In genomic region chr3:41541313-41541712, GRCm38 (mm10) we compare ENCODE assay signal across 11 mouse cellular contexts. TPM values are rescaled to one million over a fixed set of nuclear protein-coding genes. Genes with fewer than 3 reads are reported as not detected.
DNase-seq lines count a peak whose midpoint lies in the region; ATAC-seq and TF ChIP-seq lines count a peak whose summit lies in the region.
"Had no signal": no experiment of that assay in that cellular context is flagged by ENCODE, and none has a peak within 500 bp of the region (broad histone marks: within the 10 kb centered on the region; RNA-seq: fewer than 3 reads in every experiment).

No protein-coding gene starts in this region.

- POLR2A ChIA-PET in Patski (lab: Charles Lee): interaction anchor here (0.5 to 0.7 kb wide), 2 partner anchors 9 to 1633 kb away, joined by 3 to 8 read pairs; no protein-coding TSS in a partner anchor

- ATAC-seq in kidney, embryonic 16.5 days (ENCODE audit: low FRiP score, low TSS enrichment): no peak
- ATAC-seq in Patski: no peak
- ATAC-seq: forebrain, embryonic 13.5 days had no signal

- 79% methylated on average over 3 of the region's 3 CpGs for WGBS in kidney, adult 2 months
- 81% methylated on average over 3 of the region's 3 CpGs for WGBS in kidney, embryonic 16.5 days

- in situ Hi-C loops in Patski (cut with MboI; ENCODE audit: low pct_unique_long_range_greater_than_20kb): no loop called here

- intact Hi-C loops in heart, postnatal 10 days (cut with DNase I): no loop called here

- TF ChIP-seq POLR2A in kidney, adult 2 months (IDR thresholded peaks at IDR 0.05; ENCODE audit: low read depth, low read length): no peak

- no peaks in the 10 kb centered on the region for H3K9me3 ChIP-seq in kidney, embryonic 16.5 days (ENCODE audit: low read length)
- H3K9me3 ChIP-seq: forebrain, embryonic 13.5 days; midbrain, embryonic 10.5 days had no signal

- no peak overlapping the region for H3K9ac ChIP-seq in kidney, embryonic 16.5 days (replicated peaks; ENCODE audit: low read length)
- H3K9ac ChIP-seq: forebrain, embryonic 13.5 days had no signal

- H3K27me3 ChIP-seq in kidney, adult 2 months (replicated peaks; ENCODE audit: control insufficient read depth, insufficient read depth, low read length): no peaks in the 10 kb centered on the region
- no peaks in the 10 kb centered on the region for H3K27me3 ChIP-seq in kidney, embryonic 16.5 days (ENCODE audit: insufficient read depth, low read length)
- H3K27me3 ChIP-seq in Patski: peaks cover 3% of the 10 kb centered on the region
- H3K27me3 ChIP-seq: forebrain, embryonic 13.5 days had no signal

- no peak overlapping the region for H3K4me3 ChIP-seq in kidney, adult 2 months (ENCODE audit: insufficient read depth, low read depth, low read length)
- no peak overlapping the region for H3K4me3 ChIP-seq in kidney, embryonic 16.5 days (ENCODE audit: low read length)
- H3K4me3 ChIP-seq: forebrain, embryonic 13.5 days; midbrain, embryonic 10.5 days had no signal

- peak; percentile 65 for TF ChIP-seq CTCF in kidney, adult 2 months (conservative IDR thresholded peaks at IDR 0.05; ENCODE audit: insufficient read depth, insufficient read length, low read depth, low read length)
- TF ChIP-seq CTCF in Patski (IDR thresholded peaks at IDR 0.05): peak; percentile 60

- DNase-seq in kidney, adult 2 months: peak; percentile 30
- DNase-seq in A20 (ENCODE audit: low read depth, low spot score) (peak; percentile 34), Patski (ENCODE audit: low read depth, low spot score) (no peak)
- peak; percentile 26 for DNase-seq in lung, postnatal 36 days
- no peak for DNase-seq in layer of hippocampus, adult 9-10 months (ENCODE audit: low spot score)
- DNase-seq in embryo, embryonic 10.5 days (ENCODE audit: low spot score): no peak
- DNase-seq in heart, postnatal 10 days: no peak
- DNase-seq: kidney, postnatal 10 days had no signal

- H3K36me3 ChIP-seq in kidney, adult 2 months (ENCODE audit: control insufficient read depth, insufficient read depth, low read length): no peaks in the 10 kb centered on the region
- no peaks in the 10 kb centered on the region for H3K36me3 ChIP-seq in kidney, embryonic 16.5 days (ENCODE audit: insufficient read depth, low read length)
- H3K36me3 ChIP-seq: midbrain, embryonic 10.5 days had no signal

- H3K27ac ChIP-seq in kidney, adult 2 months (ENCODE audit: insufficient read depth, low read depth, low read length): no peak overlapping the region
- H3K27ac ChIP-seq in kidney, embryonic 16.5 days (ENCODE audit: low read length): no peak overlapping the region
- H3K27ac ChIP-seq: forebrain, embryonic 13.5 days; midbrain, embryonic 10.5 days had no signal

- CTCF ChIA-PET in Patski (lab: Charles Lee): interaction anchor here (0.7 to 2.3 kb wide), 6 partner anchors 9 to 451 kb away, joined by 3 to 9 read pairs (median 4); no protein-coding TSS in a partner anchor

- H3K4me1 ChIP-seq in kidney, adult 2 months (ENCODE audit: control insufficient read depth, insufficient read depth, low read length): no peaks in the 10 kb centered on the region
- no peaks in the 10 kb centered on the region for H3K4me1 ChIP-seq in kidney, embryonic 16.5 days (ENCODE audit: insufficient read depth, low read length)
- H3K4me1 ChIP-seq: forebrain, embryonic 13.5 days; midbrain, embryonic 10.5 days had no signal

- H3K4me2 ChIP-seq in kidney, embryonic 16.5 days (replicated peaks; ENCODE audit: low read depth, low read length): no peak overlapping the region
- H3K4me2 ChIP-seq: forebrain, embryonic 13.5 days had no signal

RNA-seq across cellular contexts. Expression of gene Jade1, which starts 14.2 kb away (rescaled TPM):
- 29.9 and 30.2 TPM in 2 replicates for polyA plus RNA-seq in kidney, adult 2 months (2012; rRNA removed)
- 21.2 TPM in 2 replicates for polyA plus RNA-seq in kidney, embryonic 16.5 days (2015; fragmentation: Nextera tagmentation; extraction: Ambion mirVana)
- polyA plus RNA-seq in Patski (2021): 48.1 TPM
- total RNA-seq in heart, postnatal 10 days (2021): 10 to 100 TPM; 35.4 to 42.4 TPM

Comparison
In these comparisons a context has a peak if more than half of its experiments do, and no peak if none do; other contexts are left out.
1. DNase-seq: peak in kidney, adult 2 months (single experiment), A20 (single experiment) and lung, postnatal 36 days (single experiment); none in Patski (single experiment), layer of hippocampus, adult 9-10 months (single experiment), embryo, embryonic 10.5 days (single experiment) and heart, postnatal 10 days (0 of 2).